Mouse (Mus musculus): ENCODE data around the gene Ip6k3. TPM values are rescaled to one million over a fixed set of nuclear protein-coding genes. Genes with fewer than 3 reads are reported as not detected.

Gene Ip6k3
- total RNA-seq, 2 experiments from 2014 or later, result 0.38 to 0.47 TPM

DNA sequence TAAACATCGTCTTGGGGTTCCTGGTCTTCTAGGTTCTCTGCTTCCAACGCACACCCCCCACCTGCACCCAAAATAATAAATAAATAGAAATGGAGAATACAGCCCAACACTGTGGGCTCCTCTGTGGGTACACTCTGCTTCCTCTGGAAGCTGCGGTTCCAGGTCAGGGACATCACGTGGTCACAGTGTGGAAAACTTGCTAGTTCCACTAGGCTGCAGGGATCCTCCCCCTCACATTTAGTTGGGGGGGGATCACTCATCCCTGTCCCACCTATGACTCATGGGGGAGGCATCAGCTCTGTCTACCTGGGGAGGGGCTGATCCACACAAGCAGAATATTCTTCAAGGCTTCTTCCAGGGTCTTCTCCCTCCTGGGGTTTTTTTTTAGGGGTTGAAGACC lies 23.4 kb downstream of the Ip6k3 start:
- intact Hi-C loops (cut with DNase I), result no loop called here
- H3K27ac ChIP-seq, result no peak overlapping the region
- H3K4me3 ChIP-seq, result no peak overlapping the region
- TF ChIP-seq CTCF (IDR thresholded peaks at IDR 0.05), result no peak
- no peak for DNase-seq (ENCODE audit: extremely low spot score in 1 of 2, low spot score in 2 of 2)

DNA sequence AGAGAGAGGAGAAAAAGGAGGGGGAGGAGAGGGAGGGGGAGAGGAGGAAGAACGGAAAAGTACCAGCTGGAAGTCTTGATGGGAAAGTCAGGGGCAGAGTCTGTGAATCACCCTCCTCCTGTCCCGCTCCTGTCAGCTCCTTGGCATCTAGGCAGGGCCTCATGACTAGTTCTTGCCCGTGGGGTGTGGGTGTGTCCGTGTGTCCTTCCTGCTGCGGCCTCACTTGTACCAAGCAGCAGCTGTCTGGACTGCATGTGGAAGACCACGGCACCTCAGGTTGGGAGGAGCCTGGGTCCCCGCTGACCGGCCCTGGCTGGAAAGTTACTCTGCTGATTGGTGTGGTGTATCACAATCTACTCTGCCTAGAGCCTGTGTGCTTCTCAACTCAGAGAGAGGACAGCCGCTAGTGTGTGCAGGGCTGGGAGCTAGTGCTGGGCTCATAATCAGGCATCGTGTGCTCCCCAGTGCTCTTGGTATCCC lies 25.6 kb downstream of the Ip6k3 start:
- Histone ChIP-seq H3K27ac (no peak overlapping the region; the same call in 1 of the 2 replicates), H3K4me3 (no peak overlapping the region)
- intact Hi-C loops (cut with DNase I), result no loop called here
- no peak for DNase-seq (ENCODE audit: extremely low spot score in 1 of 2, low spot score in 2 of 2)
- TF ChIP-seq CTCF (IDR thresholded peaks at IDR 0.05), result no peak

DNA sequence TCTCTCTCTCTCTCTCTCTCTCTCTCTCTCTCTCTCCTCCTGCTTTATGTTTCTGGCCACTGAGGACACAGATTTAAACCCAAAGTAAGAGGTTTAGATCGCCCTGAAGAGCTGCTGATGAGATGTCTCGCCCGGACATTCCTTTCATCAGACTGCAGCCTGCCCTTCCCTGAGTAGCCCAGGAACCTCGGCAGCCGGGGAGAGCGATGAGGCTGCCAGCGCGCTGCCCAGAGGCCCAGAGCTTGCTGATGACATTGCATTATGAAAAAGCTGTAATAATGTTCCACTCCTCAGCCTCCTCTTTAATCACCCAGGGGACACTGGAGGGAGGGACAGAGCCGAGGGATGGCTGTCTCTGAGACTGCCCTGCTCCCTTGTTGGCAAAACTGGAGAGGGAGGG lies 27.3 kb downstream of the Ip6k3 start:
- Histone ChIP-seq H3K4me3 (no peak overlapping the region), H3K27ac (no peak overlapping the region)
- intact Hi-C loops (cut with DNase I), result no loop called here
- no peak for TF ChIP-seq CTCF (IDR thresholded peaks at IDR 0.05)
- no peak for DNase-seq (ENCODE audit: extremely low spot score in 1 of 2, low spot score in 2 of 2)

DNA sequence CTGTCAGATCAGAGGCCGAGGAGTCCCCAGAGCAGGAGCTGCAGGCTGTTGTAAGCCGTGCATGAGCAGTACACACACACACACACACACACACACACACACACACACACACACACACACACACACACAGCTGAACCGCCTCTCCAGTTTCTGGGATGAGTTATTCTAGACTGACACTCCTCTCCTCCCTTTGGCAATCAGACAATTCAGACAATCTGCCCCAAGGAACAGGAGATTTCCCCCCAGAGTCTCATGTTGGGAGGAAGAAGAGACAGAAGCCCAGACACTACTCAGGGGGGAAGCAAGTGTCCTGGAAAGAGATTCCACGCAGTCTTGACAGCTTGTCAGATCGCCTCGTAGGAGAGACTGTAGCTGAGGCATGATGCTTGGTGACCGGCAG lies 28.3 kb downstream of the Ip6k3 start:
- H3K27ac ChIP-seq, result no peak overlapping the region
- intact Hi-C loops (cut with DNase I), result no loop called here

GRCm38 (mm10) chr17:27138396-27138795 lies 29.2 kb downstream of the Ip6k3 start:
- Histone ChIP-seq H3K4me3 (no peak overlapping the region), H3K27ac (no peak overlapping the region)
- TF ChIP-seq CTCF (IDR thresholded peaks at IDR 0.05), result no peak
- intact Hi-C loops (cut with DNase I), result no loop called here
- DNase-seq (ENCODE audit: extremely low spot score in 1 of 2, low spot score in 2 of 2), result no peak

More for the DNA sequence above, 28.3 kb downstream of the Ip6k3 start:
- no peak for TF ChIP-seq CTCF (IDR thresholded peaks at IDR 0.05)
- no peak overlapping the region for H3K4me3 ChIP-seq
- no peak for DNase-seq (ENCODE audit: extremely low spot score in 1 of 2, low spot score in 2 of 2)

DNA sequence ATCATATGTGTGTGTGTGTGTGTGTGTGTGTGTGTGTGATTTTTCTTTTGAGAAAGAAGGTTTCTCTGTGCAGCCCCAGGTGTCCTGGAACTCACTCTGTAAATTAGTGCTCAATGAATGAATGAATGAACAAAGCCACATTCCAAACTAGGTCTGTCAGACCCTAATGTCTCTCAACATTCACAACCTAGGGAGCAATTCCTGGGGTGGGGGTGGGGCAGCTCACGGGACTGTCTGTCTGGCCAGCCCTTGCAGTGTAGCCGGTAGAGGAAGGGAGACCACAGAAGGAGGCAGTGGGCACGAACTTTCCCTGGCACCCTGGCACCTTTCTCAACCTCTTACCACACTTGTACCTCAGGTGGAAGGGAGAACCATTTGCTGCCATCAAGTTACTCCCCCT lies 32.9 kb downstream of the Ip6k3 start:
- H3K27ac ChIP-seq, result no peak overlapping the region
- DNase-seq (ENCODE audit: extremely low spot score in 1 of 2, low spot score in 2 of 2), result no peak
- no peak for TF ChIP-seq CTCF (IDR thresholded peaks at IDR 0.05)

GRCm38 (mm10) chr17:27134187-27134586 lies 33.4 kb downstream of the Ip6k3 start:
- intact Hi-C loops (cut with DNase I), result loop anchor here (5.0 kb wide), 2 partner anchors 202 to 703 kb away; partner anchors contain the start of genes Phf1 and Snrpc

More for the DNA sequence above, 32.9 kb downstream of the Ip6k3 start:
- no peak overlapping the region for H3K4me3 ChIP-seq
- intact Hi-C loops (cut with DNase I), result loop anchor here (5.0 kb wide), 2 partner anchors 202 to 703 kb away; partner anchors contain the start of genes Phf1 and Snrpc

GRCm38 (mm10) chr17:27133551-27134141 lies 33.9 kb downstream of the Ip6k3 start, which contains the start of gene Uqcc2:
Gene Uqcc2 (minus strand): TSS chr17:27133916.
- Histone ChIP-seq H3K27ac (peak within 1 kb of the TSS; percentile 95), H3K4me3 (peak within 1 kb of the TSS; percentile 78)
- peak; percentile 96 for DNase-seq (ENCODE audit: extremely low spot score in 1 of 2, low spot score in 2 of 2)
- intact Hi-C loops (cut with DNase I), result loop anchor here (1.0 to 5.0 kb wide), 3 partner anchors 71 to 704 kb away; partner anchors contain the start of genes Lemd2, Phf1 and Snrpc
- peak; percentile 57 for TF ChIP-seq CTCF (IDR thresholded peaks at IDR 0.05)

More at GRCm38 (mm10) chr17:27134187-27134586, 33.4 kb downstream of the Ip6k3 start:
- DNase-seq (ENCODE audit: extremely low spot score in 1 of 2, low spot score in 2 of 2), result no peak
- no peak for TF ChIP-seq CTCF (IDR thresholded peaks at IDR 0.05)
- Histone ChIP-seq H3K4me3 (peak overlapping the region; percentile 78), H3K27ac (peak overlapping the region; percentile 95)

- Histone ChIP-seq H3K27ac (peak overlapping the region; percentile 95), H3K4me3 (no peak overlapping the region)
- DNase-seq (ENCODE audit: extremely low spot score in 1 of 2, low spot score in 2 of 2), result no peak
- intact Hi-C loops (cut with DNase I), result loop anchor here (5.0 kb wide), 2 partner anchors 200 to 705 kb away; partner anchors contain the start of genes Phf1 and Snrpc
- TF ChIP-seq CTCF (IDR thresholded peaks at IDR 0.05), result no peak
Measured at GRCm38 (mm10) chr17:27132238-27132637, 35.4 kb downstream of the Ip6k3 start.

- no peak for TF ChIP-seq CTCF (IDR thresholded peaks at IDR 0.05)
- intact Hi-C loops (cut with DNase I), result loop anchor here (5.0 kb wide), 2 partner anchors 199 to 706 kb away; partner anchors contain the start of genes Phf1 and Snrpc
- DNase-seq (ENCODE audit: extremely low spot score in 1 of 2, low spot score in 2 of 2), result peak; percentile 50 to 53
- Histone ChIP-seq H3K4me3 (no peak overlapping the region), H3K27ac (peak overlapping the region; percentile 78)
Measured at GRCm38 (mm10) chr17:27131240-27131665, 36.3 kb downstream of the Ip6k3 start.

DNA sequence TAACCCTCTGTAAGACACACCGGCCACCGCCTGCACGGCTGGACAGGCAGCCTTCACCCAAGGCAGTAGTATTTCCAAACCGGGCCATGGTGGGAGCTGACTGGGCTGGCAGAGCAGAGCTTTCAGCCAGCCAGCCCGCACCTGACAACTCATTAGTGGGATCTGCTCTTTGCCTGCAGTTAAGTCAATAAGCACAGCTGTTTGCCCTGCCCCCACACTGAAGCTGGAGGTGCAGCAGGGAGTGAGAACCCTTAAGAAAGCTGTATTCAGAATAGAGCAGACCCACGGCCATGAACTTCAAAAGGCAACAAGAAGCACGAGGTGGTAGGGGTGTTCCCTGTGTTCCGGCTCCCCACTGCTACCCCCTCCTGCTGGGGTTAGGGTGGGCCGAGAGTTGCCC lies 37.3 kb downstream of the Ip6k3 start:
- peak overlapping the region; percentile 64 for H3K27ac ChIP-seq

DNA sequence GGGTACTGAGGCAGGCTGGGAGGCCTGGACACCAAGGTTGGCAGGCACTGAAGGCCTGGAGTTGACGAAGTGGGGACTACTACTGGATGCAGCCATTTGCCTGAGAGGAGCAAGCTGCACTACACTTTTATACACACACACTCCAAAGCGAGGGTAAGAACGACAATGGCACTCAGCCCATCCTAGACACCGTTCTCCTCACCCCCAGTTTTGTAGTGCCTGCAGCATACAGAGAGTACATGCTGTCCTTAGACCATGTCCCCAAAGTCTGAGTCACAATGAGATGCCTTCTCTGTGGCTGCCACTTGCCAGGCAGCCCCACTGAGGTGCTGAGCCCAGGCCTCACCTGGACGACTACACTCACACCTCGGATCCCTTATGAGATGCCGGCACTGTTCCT lies 37.8 kb downstream of the Ip6k3 start:
- no peak for TF ChIP-seq CTCF (IDR thresholded peaks at IDR 0.05)
- no peak for DNase-seq (ENCODE audit: extremely low spot score in 1 of 2, low spot score in 2 of 2)
- H3K4me3 ChIP-seq, result no peak overlapping the region
- H3K27ac ChIP-seq, result peak overlapping the region; percentile 28; the same call in 1 of the 2 replicates
- intact Hi-C loops (cut with DNase I), result loop anchor here (5.0 kb wide), 2 partner anchors 198 to 707 kb away; partner anchors contain the start of genes Phf1 and Snrpc

More for the DNA sequence above, 37.3 kb downstream of the Ip6k3 start:
- no peak for TF ChIP-seq CTCF (IDR thresholded peaks at IDR 0.05)
- no peak for DNase-seq (ENCODE audit: extremely low spot score in 1 of 2, low spot score in 2 of 2)
- intact Hi-C loops (cut with DNase I), result loop anchor here (5.0 kb wide), 2 partner anchors 198 to 707 kb away; partner anchors contain the start of genes Phf1 and Snrpc
- no peak overlapping the region for H3K4me3 ChIP-seq

Measured in left cerebral cortex, adult 2 months (tissue).